Mouse (Mus musculus) heart, embryonic 15.5 days (tissue): Measurements from ENCODE around the gene Srgap3. TPM values are rescaled to one million over a fixed set of nuclear protein-coding genes. Genes with fewer than 3 reads are reported as not detected.

Source experiments
- ATAC-seq: fragments of 200-750 bp; cut with Nextera tagmentation; replicated peaks from 2 replicates; pipeline ENCODE4 v1.8.0; 2017; ENCODE audit warnings: low read depth, moderate TSS enrichment; ENCODE audit not compliant: insufficient number of reproducible peaks, insufficient read depth, low FRiP score
- H3K27ac ChIP-seq: fragments of 300-500 bp; sonication (generic); 2 replicates; pipeline ENCODE4 v1.5.1; 2015; ENCODE audit warnings: mild to moderate bottlenecking, inconsistent platforms
- H3K27me3 ChIP-seq: fragments of 300-500 bp; sonication (generic); 2 replicates; pipeline ENCODE4 v1.6.1; 2015; ENCODE audit warnings: inconsistent platforms
- H3K36me3 ChIP-seq: fragments of 300-500 bp; sonication (generic); 2 replicates; pipeline ENCODE4 v1.6.1; 2015; ENCODE audit warnings: mild to moderate bottlenecking, inconsistent platforms
- H3K4me1 ChIP-seq: fragments of 300-500 bp; sonication (generic); replicated peaks from 2 replicates; pipeline ENCODE4 v1.6.1; 2015; ENCODE audit warnings: inconsistent platforms
- H3K4me2 ChIP-seq: fragments of 300-500 bp; sonication (generic); 2 replicates; pipeline ENCODE4 v1.6.1; 2015; ENCODE audit warnings: inconsistent platforms, mild to moderate bottlenecking, moderate library complexity
- H3K4me3 ChIP-seq: fragments of 300-500 bp; sonication (generic); 2 replicates; pipeline ENCODE4 v1.5.1; 2015; ENCODE audit warnings: mild to moderate bottlenecking, inconsistent platforms
- H3K9ac ChIP-seq: fragments of 300-500 bp; sonication (generic); 2 replicates; pipeline ENCODE4 v1.6.1; 2015; ENCODE audit warnings: mild to moderate bottlenecking, inconsistent platforms
- H3K9me3 ChIP-seq: fragments of 300-500 bp; sonication (generic); replicated peaks from 2 replicates; pipeline ENCODE4 v1.6.1; 2016; ENCODE audit warnings: inconsistent platforms
- WGBS: fragments of 180-500 bp; shearing (Covaris S2); methylation state at CpG from one replicate; pipeline ENCODE4 v1.1.7; 2015; ENCODE audit warnings: mixed read lengths; 5-methylcytosine and 5-hydroxymethylcytosine counted together
- polyA plus RNA-seq: library from polyadenylated mRNA; unstranded; fragments of >200 nt; fragmentation: Nextera tagmentation; extraction: Ambion mirVana; gene quantifications from 2 replicates; pipeline ENCODE4 v1.2.1, GENCODE M21; 2015

The Srgap3 gene
- 1.0 and 1.6 TPM in 2 replicates for polyA plus RNA-seq

GRCm38 (mm10) chr6:112946895-112947436 is at the start of gene Srgap3:
TSS of gene Srgap3 (minus strand) at chr6:112947266.
- H3K9ac ChIP-seq, result peak within 1 kb of the TSS; percentile 59
- 1% methylated on average over 31 of the region's 31 CpGs for WGBS
- H3K27me3 ChIP-seq, result 0 out of 2 replicates have a peak, but pooled peaks cover 3% of the 10 kb centered on the region
- H3K9me3 ChIP-seq, result no peaks in the 10 kb centered on the region
- peak within 1 kb of the TSS; percentile 88 for H3K4me2 ChIP-seq
- peaks cover 29% of the 10 kb centered on the region for H3K4me1 ChIP-seq
- H3K4me3 ChIP-seq, result peak within 1 kb of the TSS; percentile 66
- peak; percentile 89 for ATAC-seq
- no peaks in the 10 kb centered on the region for H3K36me3 ChIP-seq
- peak within 1 kb of the TSS; percentile 78 for H3K27ac ChIP-seq

- H3K4me3 ChIP-seq, result no peak overlapping the region
- no peaks in the 10 kb centered on the region for H3K27me3 ChIP-seq
- no peak for ATAC-seq
- H3K9me3 ChIP-seq, result no peaks in the 10 kb centered on the region
- H3K36me3 ChIP-seq, result no peaks in the 10 kb centered on the region
- no peak overlapping the region for H3K9ac ChIP-seq
- H3K4me2 ChIP-seq, result no peak overlapping the region
- no peak overlapping the region for H3K27ac ChIP-seq
- 0 out of 2 replicates have a peak, but pooled peaks cover 2% of the 10 kb centered on the region for H3K4me1 ChIP-seq
- 46% methylated on average over 1 of the region's 1 CpGs for WGBS
These were observed 48.6 kb upstream of the Srgap3 start for GRCm38 (mm10) chr6:112995708-112996107.

DNA sequence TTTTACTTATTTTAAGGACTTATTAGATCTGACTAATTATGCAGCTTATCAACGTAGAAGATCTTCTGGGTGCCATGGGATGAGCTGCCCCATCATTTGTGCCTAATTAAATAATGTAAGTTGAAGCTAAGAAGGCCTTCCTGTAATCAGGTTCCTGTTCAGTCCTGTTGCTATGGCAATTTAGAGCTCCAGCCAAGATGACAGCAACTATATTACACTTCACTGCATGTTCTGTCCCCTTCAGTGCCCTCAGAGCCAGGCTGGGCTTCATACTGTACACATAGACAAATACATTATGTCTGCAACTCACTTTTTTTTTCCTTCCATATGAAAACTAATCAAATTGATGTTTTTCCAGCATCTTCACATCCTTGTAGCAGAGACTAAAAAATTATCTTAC is 43.1 kb upstream of the Srgap3 start:
- 43% methylated on average over 1 of the region's 1 CpGs for WGBS
- Histone ChIP-seq H3K4me1 (no peaks in the 10 kb centered on the region), H3K27me3 (no peaks in the 10 kb centered on the region), H3K27ac (no peak overlapping the region), H3K9ac (no peak overlapping the region), H3K4me2 (no peak overlapping the region), H3K36me3 (no peaks in the 10 kb centered on the region), H3K9me3 (no peaks in the 10 kb centered on the region), H3K4me3 (no peak overlapping the region)
- ATAC-seq, result no peak

- Histone ChIP-seq H3K36me3 (no peaks in the 10 kb centered on the region), H3K27ac (no peak overlapping the region), H3K4me3 (no peak overlapping the region), H3K4me2 (no peak overlapping the region), H3K9me3 (no peaks in the 10 kb centered on the region), H3K27me3 (no peaks in the 10 kb centered on the region), H3K9ac (no peak overlapping the region), H3K4me1 (no peaks in the 10 kb centered on the region)
- 60% methylated on average over 9 of the region's 9 CpGs for WGBS
- ATAC-seq, result no peak
These were observed 38.6 kb upstream of the Srgap3 start for GRCm38 (mm10) chr6:112985362-112986314.

GRCm38 (mm10) chr6:112982241-112982640 is 35.2 kb upstream of the Srgap3 start:
- Histone ChIP-seq H3K27ac (no peak overlapping the region), H3K27me3 (no peaks in the 10 kb centered on the region), H3K9me3 (no peaks in the 10 kb centered on the region), H3K4me2 (no peak overlapping the region), H3K4me1 (no peaks in the 10 kb centered on the region), H3K4me3 (no peak overlapping the region), H3K9ac (no peak overlapping the region), H3K36me3 (no peaks in the 10 kb centered on the region)
- WGBS, result 41% methylated on average over 7 of the region's 7 CpGs
- no peak for ATAC-seq

- H3K27ac ChIP-seq, result no peak overlapping the region
- H3K36me3 ChIP-seq, result no peaks in the 10 kb centered on the region
- no peak for ATAC-seq
- no peak overlapping the region for H3K4me2 ChIP-seq
- no peaks in the 10 kb centered on the region for H3K27me3 ChIP-seq
- no peak overlapping the region for H3K9ac ChIP-seq
- H3K4me3 ChIP-seq, result no peak overlapping the region
- 74% methylated on average over 3 of the region's 3 CpGs for WGBS
- no peaks in the 10 kb centered on the region for H3K9me3 ChIP-seq
- no peaks in the 10 kb centered on the region for H3K4me1 ChIP-seq
These were observed 31.9 kb upstream of the Srgap3 start for GRCm38 (mm10) chr6:112978947-112979346.

GRCm38 (mm10) chr6:112977246-112977645 is 30.2 kb upstream of the Srgap3 start:
- Histone ChIP-seq H3K36me3 (no peaks in the 10 kb centered on the region), H3K4me2 (no peak overlapping the region), H3K4me1 (peaks cover 8% of the 10 kb centered on the region), H3K27ac (no peak overlapping the region), H3K9me3 (no peaks in the 10 kb centered on the region), H3K4me3 (no peak overlapping the region), H3K9ac (no peak overlapping the region), H3K27me3 (no peaks in the 10 kb centered on the region)
- no peak for ATAC-seq
- 86% methylated on average over 4 of the region's 4 CpGs for WGBS

DNA sequence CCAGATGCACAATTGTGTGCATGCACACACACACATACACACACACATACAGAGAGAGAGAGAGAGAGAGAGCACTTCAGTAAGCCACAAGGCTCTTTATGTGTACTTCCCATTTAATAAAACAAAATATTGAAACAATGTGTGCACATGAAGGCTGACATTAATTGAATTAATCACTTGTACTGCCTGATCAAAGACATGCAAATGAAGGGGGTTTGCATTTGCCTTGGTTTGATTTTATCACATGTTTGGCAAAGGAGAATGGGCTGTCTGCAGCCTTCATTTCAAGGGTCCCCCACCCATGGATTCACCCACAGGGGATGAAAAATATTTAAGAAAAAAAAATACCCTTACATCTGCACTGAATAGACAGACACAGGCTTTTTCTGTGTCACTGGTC is 29.5 kb upstream of the Srgap3 start:
- no peak overlapping the region for H3K4me2 ChIP-seq
- no peak overlapping the region for H3K27ac ChIP-seq
- H3K27me3 ChIP-seq, result no peaks in the 10 kb centered on the region
- H3K36me3 ChIP-seq, result no peaks in the 10 kb centered on the region
- ATAC-seq, result no peak
- H3K4me3 ChIP-seq, result no peak overlapping the region
- peaks cover 8% of the 10 kb centered on the region for H3K4me1 ChIP-seq
- H3K9me3 ChIP-seq, result no peaks in the 10 kb centered on the region
- H3K9ac ChIP-seq, result no peak overlapping the region

DNA sequence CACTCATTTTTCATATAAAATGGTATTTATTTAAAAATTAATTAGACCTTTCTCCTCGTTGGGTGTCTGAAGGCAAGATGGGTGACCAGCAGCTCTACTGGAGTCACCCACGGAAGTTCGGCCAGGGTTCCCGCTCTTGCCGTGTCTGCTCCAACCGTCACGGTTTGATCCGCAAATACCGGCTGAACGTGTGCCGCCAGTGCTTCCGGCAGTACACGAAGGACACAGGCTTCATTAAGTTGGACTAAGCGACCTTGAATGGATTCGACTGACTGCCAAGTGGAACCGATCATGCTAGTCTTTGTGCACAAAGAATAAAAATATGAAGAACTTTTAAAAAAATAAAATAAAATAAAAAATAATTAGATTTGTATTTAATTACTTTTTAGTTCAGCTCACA is 29.1 kb upstream of the Srgap3 start:
- ATAC-seq, result no peak
- H3K4me3 ChIP-seq, result no peak overlapping the region
- no peaks in the 10 kb centered on the region for H3K9me3 ChIP-seq
- no peaks in the 10 kb centered on the region for H3K36me3 ChIP-seq
- WGBS, result 91% methylated on average over 16 of the region's 16 CpGs
- no peak overlapping the region for H3K27ac ChIP-seq
- H3K9ac ChIP-seq, result no peak overlapping the region
- no peak overlapping the region for H3K4me2 ChIP-seq
- peaks cover 8% of the 10 kb centered on the region for H3K4me1 ChIP-seq
- H3K27me3 ChIP-seq, result no peaks in the 10 kb centered on the region

DNA sequence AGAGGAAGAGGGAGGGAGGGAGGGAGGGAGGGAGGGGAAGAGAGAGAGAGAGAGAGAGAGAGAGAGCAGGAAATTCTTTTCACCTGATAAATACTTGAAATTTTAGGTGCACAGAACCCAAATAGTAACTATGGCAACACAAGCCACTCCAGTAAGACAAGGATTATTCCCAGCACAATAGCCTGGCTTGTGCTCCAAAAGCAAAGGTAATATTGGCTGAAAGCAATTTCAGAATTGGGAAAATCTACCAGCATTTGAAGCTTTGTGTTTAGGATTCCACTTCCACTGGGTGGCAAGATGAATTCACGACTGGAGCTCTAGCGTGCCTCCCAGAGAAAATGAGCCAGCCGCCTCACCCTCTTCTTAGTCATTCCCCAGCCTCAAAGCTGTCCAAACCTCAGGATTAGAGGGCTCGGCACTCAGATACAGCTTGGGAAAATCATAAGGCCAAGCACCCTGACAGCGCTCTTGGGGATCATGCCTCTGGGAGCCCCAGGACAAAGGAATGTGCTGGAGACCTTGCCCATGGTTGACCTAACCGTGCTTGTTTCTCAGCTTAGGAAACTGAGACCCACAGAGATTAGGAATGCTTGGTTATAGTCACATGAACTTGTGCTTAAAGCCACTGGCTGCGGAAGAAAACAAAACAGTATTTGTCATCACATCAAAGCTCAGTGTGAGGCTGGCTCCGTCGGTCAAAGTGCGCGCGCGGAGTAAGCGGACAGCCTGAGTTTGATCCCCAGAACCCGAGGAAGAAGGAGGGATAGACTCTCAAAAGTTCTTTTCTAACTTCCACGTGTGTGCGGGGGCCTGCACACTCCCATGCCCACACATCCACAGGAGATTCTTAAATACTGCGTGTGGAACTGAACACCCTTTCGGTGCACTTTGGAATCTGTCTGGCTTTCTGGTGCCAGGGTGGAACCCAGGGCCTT is 27.0 kb upstream of the Srgap3 start:
- Histone ChIP-seq H3K4me2 (no peak overlapping the region), H3K9ac (no peak overlapping the region), H3K9me3 (no peaks in the 10 kb centered on the region), H3K4me3 (no peak overlapping the region), H3K36me3 (no peaks in the 10 kb centered on the region), H3K27me3 (no peaks in the 10 kb centered on the region), H3K4me1 (peaks cover 8% of the 10 kb centered on the region), H3K27ac (no peak overlapping the region)
- 73% methylated on average over 19 of the region's 19 CpGs for WGBS
- ATAC-seq, result no peak; the same call in 1 of the 2 replicates
